Mouse (Mus musculus) MEL (cell line): ENCODE results near the gene Ostc. TPM values are rescaled to one million over a fixed set of nuclear protein-coding genes. Genes with fewer than 3 reads are reported as not detected.
A peak's percentile ranks its signal among the peaks of the same experiment; 100 is the strongest.

Source experiments
- DNase-seq: peaks from one replicate; pipeline ENCODE4 v3.0.0; 2011; ENCODE audit warnings: low read depth, low spot score
- H3K27ac ChIP-seq: 2 replicates; pipeline ENCODE4 v1.5.1; 2012; ENCODE audit warnings: low read depth, mild to moderate bottlenecking, control low read depth, low read length, moderate library complexity; ENCODE audit not compliant: control insufficient read depth
- H3K27me3 ChIP-seq, 2 experiments: fragments of 150-350 bp in 1 of 2; sonication (generic) in 1 of 2; 2 replicates each; pipeline ENCODE4 v1.6.1; 2012; ENCODE audit warnings: low read length in 2 of 2, mild to moderate bottlenecking in 2 of 2, improper control_type of control experiment in 1 of 2, moderate library complexity in 1 of 2; ENCODE audit not compliant: insufficient read depth in 2 of 2, control insufficient read depth in 1 of 2
- H3K36me3 ChIP-seq, 2 experiments: 2 replicates each; pipeline ENCODE4 v1.6.1; 2012 to 2014; ENCODE audit warnings: low read length in 2 of 2, improper control_type of control experiment in 1 of 2, inconsistent platforms in 1 of 2, mild to moderate bottlenecking in 1 of 2; ENCODE audit not compliant: insufficient read depth in 2 of 2, control insufficient read depth in 1 of 2
- H3K4me1 ChIP-seq, 2 experiments: fragments of 150-350 bp in 1 of 2; sonication (generic) in 1 of 2; 2 replicates each; pipeline ENCODE4 v1.6.1; 2012; ENCODE audit warnings: low read length in 2 of 2, improper control_type of control experiment in 1 of 2, mild to moderate bottlenecking in 1 of 2; ENCODE audit not compliant: insufficient read depth in 2 of 2, control insufficient read depth in 1 of 2
- H3K4me3 ChIP-seq, 2 experiments: fragments of 150-350 bp in 1 of 2; sonication (generic) in 1 of 2; 2 replicates each; pipeline ENCODE4 v1.5.1; 2012; ENCODE audit warnings: low read depth in 2 of 2, low read length in 2 of 2, mild to moderate bottlenecking in 2 of 2, moderate library complexity in 2 of 2, control low read depth in 1 of 2, improper control_type of control experiment in 1 of 2; ENCODE audit not compliant: control insufficient read depth in 1 of 2, insufficient read depth in 1 of 2
- H3K79me2 ChIP-seq: 2 replicates; pipeline ENCODE4 v1.6.1; 2012; ENCODE audit warnings: mild to moderate bottlenecking, low read length, moderate library complexity; ENCODE audit not compliant: control insufficient read depth, poor library complexity, insufficient read depth
- H3K9ac ChIP-seq: 2 replicates; pipeline ENCODE4 v1.6.1; 2012; ENCODE audit warnings: low read depth, mild to moderate bottlenecking, control low read depth, low read length, moderate library complexity; ENCODE audit not compliant: control insufficient read depth, poor library complexity, severe bottlenecking
- H3K9me3 ChIP-seq: fragments of 150-350 bp; sonication (generic); replicated peaks from 2 replicates; pipeline ENCODE4 v1.6.1; 2012; ENCODE audit warnings: mild to moderate bottlenecking, low read length, improper control_type of control experiment, moderate library complexity; ENCODE audit not compliant: insufficient read depth
- BHLHE40 ChIP-seq: IDR thresholded peaks from 2 replicates; pipeline ENCODE4 v1.6.1; 2012; ENCODE audit warnings: low read depth, mild to moderate bottlenecking, inconsistent platforms, low read length, improper control_type of control experiment, borderline replicate concordance
- CHD1 ChIP-seq: IDR thresholded peaks from 2 replicates; pipeline ENCODE4 v1.6.1; 2012; ENCODE audit warnings: low read depth, mild to moderate bottlenecking, inconsistent platforms, low read length, improper control_type of control experiment
- CHD2 ChIP-seq: IDR thresholded peaks from 2 replicates; pipeline ENCODE4 v1.6.1; 2011; ENCODE audit warnings: low read length, improper control_type of control experiment
- EP300 ChIP-seq, 2 experiments: IDR thresholded peaks; 2 replicates each; pipeline ENCODE4 v1.6.1; 2011; ENCODE audit warnings: improper control_type of control experiment in 2 of 2, low read length in 2 of 2, low read depth in 1 of 2, mild to moderate bottlenecking in 1 of 2
- ETS1 ChIP-seq: IDR thresholded peaks from 2 replicates; pipeline ENCODE4 v1.6.1; 2012; ENCODE audit warnings: low read depth, mild to moderate bottlenecking, inconsistent platforms, low read length, improper control_type of control experiment, moderate library complexity
- GABPA ChIP-seq: IDR thresholded peaks from 2 replicates; pipeline ENCODE4 v1.6.1; 2012; ENCODE audit warnings: low read depth, mild to moderate bottlenecking, inconsistent platforms, low read length, improper control_type of control experiment, moderate library complexity
- MAFK ChIP-seq: IDR thresholded peaks from 2 replicates; pipeline ENCODE4 v1.6.1; 2011; ENCODE audit warnings: low read depth, mild to moderate bottlenecking, low read length, improper control_type of control experiment, borderline replicate concordance
- MAZ ChIP-seq: IDR thresholded peaks from 2 replicates; pipeline ENCODE4 v1.6.1; 2012; ENCODE audit warnings: low read depth, mild to moderate bottlenecking, inconsistent platforms, low read length, improper control_type of control experiment
- MEF2A ChIP-seq: IDR thresholded peaks from 2 replicates; pipeline ENCODE4 v1.6.1; 2014; ENCODE audit warnings: low read depth, mild to moderate bottlenecking, inconsistent platforms, low read length, improper control_type of control experiment; ENCODE audit not compliant: poor library complexity, insufficient replicate concordance, severe bottlenecking; ENCODE audit errors: extremely low read depth
- MXI1 ChIP-seq: IDR thresholded peaks from 2 replicates; pipeline ENCODE4 v1.6.1; 2011; ENCODE audit warnings: mild to moderate bottlenecking, low read depth, low read length, improper control_type of control experiment
- MYC ChIP-seq: IDR thresholded peaks from 2 replicates; pipeline ENCODE4 v1.6.1; 2011; ENCODE audit warnings: low read depth, mild to moderate bottlenecking, low read length, improper control_type of control experiment, moderate library complexity
- POLR2AphosphoS2 ChIP-seq: IDR thresholded peaks from 2 replicates; pipeline ENCODE4 v1.6.1; 2011; ENCODE audit warnings: low read length, improper control_type of control experiment
- RCOR1 ChIP-seq: IDR thresholded peaks from 2 replicates; pipeline ENCODE4 v1.6.1; 2012; ENCODE audit warnings: low read depth, mild to moderate bottlenecking, inconsistent platforms, low read length, improper control_type of control experiment
- SMC3 ChIP-seq: IDR thresholded peaks from 2 replicates; pipeline ENCODE4 v1.6.1; 2011; ENCODE audit warnings: low read depth, low read length, improper control_type of control experiment
- TAL1 ChIP-seq: IDR thresholded peaks from 2 replicates; pipeline ENCODE4 v1.6.1; 2012; ENCODE audit warnings: mild to moderate bottlenecking, inconsistent platforms, low read length, moderate library complexity, mixed read lengths
- TBP ChIP-seq: IDR thresholded peaks from 2 replicates; pipeline ENCODE4 v1.8.0; 2011; ENCODE audit warnings: low read depth, low read length, improper control_type of control experiment
- USF1 ChIP-seq: IDR thresholded peaks from 2 replicates; pipeline ENCODE4 v1.6.1; 2014; ENCODE audit warnings: low read depth, mild to moderate bottlenecking, inconsistent platforms, low read length, improper control_type of control experiment, moderate library complexity
- USF2 ChIP-seq, 2 experiments: IDR thresholded peaks; 2 replicates each; pipeline ENCODE4 v1.6.1; 2011 to 2012; ENCODE audit warnings: improper control_type of control experiment in 2 of 2, low read length in 2 of 2, borderline replicate concordance in 1 of 2, inconsistent platforms in 1 of 2, low read depth in 1 of 2, mild to moderate bottlenecking in 1 of 2; ENCODE audit not compliant: insufficient read depth in 1 of 2
- ZKSCAN1 ChIP-seq: IDR thresholded peaks from 2 replicates; pipeline ENCODE4 v1.6.1; 2012; ENCODE audit warnings: low read depth, mild to moderate bottlenecking, inconsistent platforms, low read length, improper control_type of control experiment, moderate library complexity
- ZNF384 ChIP-seq: IDR thresholded peaks from 2 replicates; pipeline ENCODE4 v1.6.1; 2012; ENCODE audit warnings: low read depth, mild to moderate bottlenecking, inconsistent platforms, low read length, improper control_type of control experiment
- polyA plus RNA-seq, 2 experiments: library from polyadenylated mRNA; stranded (reverse) in 1 of 2; unstranded in 1 of 2; fragments of >175 nt in 1 of 2; fragments of >200 nt in 1 of 2; gene quantifications; 2 replicates each; pipeline versions ENCODE4 v1.2.1 to v1.2.4; 2012; ENCODE audit warnings: low replicate concordance in 2 of 2, low read depth in 1 of 2; ENCODE audit not compliant: insufficient read length in 2 of 2, insufficient read depth in 1 of 2, missing spikeins in 1 of 2
- total RNA-seq: library from RNA; depleted of rRNA; stranded (reverse); fragments of 300-350 nt; gene quantifications from 2 replicates; pipeline ENCODE4 v1.2.3, GENCODE M21; 2012

Gene Ostc
- total and polyA plus RNA-seq, 3 experiments: 185 to 199 TPM; not detected in 1

DNA sequence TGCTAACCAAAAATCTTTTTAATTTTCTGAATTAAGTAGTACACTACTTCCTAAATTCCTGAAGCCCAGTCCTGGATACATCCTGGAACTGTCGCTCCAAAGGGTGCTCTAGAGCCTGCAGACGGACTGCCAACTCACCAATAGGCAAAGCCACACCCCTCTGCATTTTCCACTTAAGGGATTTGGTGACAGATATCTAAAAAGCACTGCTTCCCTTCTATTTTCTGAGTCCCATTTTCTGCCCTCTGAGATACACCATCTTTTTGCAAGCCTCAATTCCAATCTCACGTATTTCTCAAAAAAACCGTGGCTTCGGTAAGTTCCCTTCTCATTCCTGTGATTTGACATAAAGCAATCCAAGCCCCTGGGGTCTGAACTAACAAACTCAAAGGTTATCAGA lies 715 bp downstream of the Ostc start:
- peaks cover 26% of the 10 kb centered on the region for H3K79me2 ChIP-seq
- peak overlapping the region; percentile 64 to 100 for H3K4me3 ChIP-seq
- TF ChIP-seq RCOR1: no peak
- TF ChIP-seq CHD1: 0 out of 2 replicates have a peak, but pooled peaks have one; percentile 83
- no peak for TF ChIP-seq USF1
- 0 out of 2 replicates have a peak, but pooled peaks have one; percentile 8 for TF ChIP-seq ETS1
- no peak for TF ChIP-seq BHLHE40
- no peak for TF ChIP-seq MYC
- 0 out of 2 replicates have a peak, but pooled peaks have one; percentile 39 for TF ChIP-seq TBP
- no peaks in the 10 kb centered on the region for H3K27me3 ChIP-seq
- no peaks in the 10 kb centered on the region for H3K9me3 ChIP-seq
- peaks cover 4 to 7% of the 10 kb centered on the region in 2 experiments for H3K36me3 ChIP-seq
- peak overlapping the region; percentile 90 for H3K27ac ChIP-seq
- peak overlapping the region; percentile 99 for H3K9ac ChIP-seq
- DNase-seq: peak; percentile 77
- peaks cover 0 to 9% of the 10 kb centered on the region in 2 experiments; a peak in 2 of 4 replicates for H3K4me1 ChIP-seq

DNA sequence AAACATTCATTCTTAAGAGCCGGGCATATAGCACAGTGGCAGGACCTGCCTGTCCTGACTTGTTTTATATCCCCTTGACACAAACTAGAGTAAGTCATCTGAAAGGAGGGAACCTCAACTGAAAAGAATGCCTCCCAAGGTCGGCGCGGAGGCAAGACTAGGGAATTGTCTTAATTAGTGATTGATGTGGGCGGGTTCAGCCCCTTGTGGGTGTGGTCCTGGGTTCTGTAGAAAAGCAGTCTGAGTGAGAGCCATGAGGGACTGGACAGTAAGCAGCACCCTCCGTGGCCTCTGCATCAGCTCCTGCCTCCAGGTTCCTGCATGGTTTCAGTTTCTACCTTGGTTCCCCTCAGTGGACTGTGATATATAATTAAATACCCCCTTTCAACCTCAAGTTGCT lies 7.0 kb downstream of the Ostc start:
- Histone ChIP-seq H3K9ac (no peak overlapping the region), H3K4me1 (no peaks in the 10 kb centered on the region), H3K4me3 (no peak overlapping the region), H3K27ac (no peak overlapping the region), H3K36me3 (peaks cover 0 to 14% of the 10 kb centered on the region in 2 experiments; a peak in 2 of 4 replicates), H3K9me3 (no peaks in the 10 kb centered on the region), H3K27me3 (no peaks in the 10 kb centered on the region), H3K79me2 (peaks cover 14% of the 10 kb centered on the region)
- no peak for TF ChIP-seq EP300 (IDR thresholded peaks at IDR 0.05; ENCODE audit: low read depth in 1 of 2, low read length in 2 of 2)
- TF ChIP-seq MAFK: no peak
- TF ChIP-seq USF2 (IDR thresholded peaks at IDR 0.05; ENCODE audit: borderline replicate concordance in 1 of 2, insufficient read depth in 1 of 2, low read depth in 1 of 2, low read length in 2 of 2): no peak
- TF ChIP-seq POLR2AphosphoS2: no peak
- TF ChIP-seq CHD2: no peak
- TF ChIP-seq GABPA: no peak
- no peak for TF ChIP-seq TAL1
- no peak for TF ChIP-seq TBP
- no peak for TF ChIP-seq MEF2A
- no peak for TF ChIP-seq ZKSCAN1
- TF ChIP-seq SMC3: no peak
- no peak for TF ChIP-seq MXI1
- no peak for TF ChIP-seq MAZ
- no peak for TF ChIP-seq ZNF384
- DNase-seq: no peak
